Mouse (Mus musculus) brain, embryonic 18.5 days (tissue): Measurements from ENCODE around the gene Aplp1.

Experiments used
- DNase-seq: peaks from one replicate; pipeline ENCODE4 v3.0.0-alpha.2; 2012; ENCODE audit warnings: low read depth, low spot score

The Aplp1 gene

GRCm38 (mm10) chr7:30411023-30411422 lies 34.3 kb downstream of the Aplp1 start:
- DNase-seq, result no peak

DNA sequence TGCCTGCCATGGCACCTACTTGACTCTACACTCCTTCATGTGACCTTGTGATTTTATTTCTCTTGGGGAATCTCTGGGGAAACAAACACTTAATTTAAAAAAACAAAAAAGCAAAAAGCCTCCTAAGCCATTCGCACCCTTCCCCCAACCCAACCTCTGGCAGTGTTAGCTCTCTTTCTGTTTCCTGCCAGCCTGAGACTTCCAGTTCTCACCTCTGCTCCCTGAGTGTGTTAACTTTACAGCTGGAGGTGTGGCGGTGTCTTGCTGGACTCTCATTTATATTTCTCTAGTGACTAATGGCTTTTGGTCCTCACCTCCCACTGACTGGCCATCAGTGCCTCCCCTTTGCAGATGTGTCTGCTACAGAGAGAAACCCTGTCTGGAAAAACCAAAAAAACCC lies 35.5 kb downstream of the Aplp1 start:
- no peak for DNase-seq

- DNase-seq, result no peak
Observed at GRCm38 (mm10) chr7:30408639-30409038, 36.7 kb downstream of the Aplp1 start.

DNA sequence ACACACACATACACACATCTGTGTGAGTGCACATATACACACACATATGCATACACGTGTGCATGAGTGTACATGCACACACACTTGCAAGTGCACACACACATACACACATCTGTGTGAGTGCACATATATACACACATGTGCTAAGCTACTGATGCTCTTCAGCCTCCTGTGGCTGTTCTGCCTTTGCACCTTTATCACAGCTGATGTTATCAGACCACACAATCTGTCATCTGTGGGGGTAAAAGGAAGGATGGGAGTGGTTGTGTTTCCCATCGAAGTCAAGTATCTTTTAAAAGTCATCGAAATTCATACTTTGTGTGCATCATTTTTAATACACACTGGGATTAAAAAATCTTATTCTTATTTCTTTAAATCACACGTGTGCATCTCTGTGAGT lies 43.0 kb downstream of the Aplp1 start:
- DNase-seq, result no peak

DNA sequence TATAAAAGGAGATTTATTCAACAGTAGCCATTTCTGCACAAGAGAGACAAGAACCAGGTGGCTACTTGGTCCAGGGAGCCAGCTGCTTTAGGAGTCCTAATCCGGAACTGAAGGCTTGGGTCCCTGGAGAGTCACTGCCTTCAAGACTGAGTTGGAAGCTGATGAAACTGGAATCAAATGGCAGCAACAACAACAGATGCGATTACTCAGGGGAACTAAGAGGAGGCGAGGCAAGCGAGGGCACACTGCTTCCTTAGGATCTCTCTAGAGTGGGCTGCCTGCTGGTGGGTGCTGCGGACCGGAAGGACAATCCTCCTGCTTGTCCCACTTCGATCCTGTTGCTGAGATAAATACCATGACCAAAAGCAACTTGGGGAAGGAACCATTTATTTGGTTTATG lies 45.7 kb downstream of the Aplp1 start:
- no peak for DNase-seq

DNA sequence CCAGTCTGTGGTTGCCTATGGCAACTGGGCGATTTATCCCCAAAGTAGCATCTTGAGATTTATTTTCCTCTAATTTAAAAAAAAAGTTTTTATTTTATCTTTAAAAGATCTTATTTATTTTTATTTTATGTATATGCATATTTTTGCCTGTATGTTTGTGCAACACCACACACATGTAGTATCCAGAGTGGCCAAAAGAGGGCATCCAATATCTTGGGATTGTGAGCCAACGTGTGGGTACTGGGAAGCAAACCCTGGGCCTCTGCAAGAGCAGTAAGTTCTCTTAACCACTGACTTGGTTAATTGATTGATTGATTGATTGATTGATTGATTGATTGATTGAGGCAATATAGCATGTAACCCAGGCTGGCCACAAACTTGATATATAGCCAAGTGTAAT lies 50.5 kb downstream of the Aplp1 start:
- no peak for DNase-seq

DNA sequence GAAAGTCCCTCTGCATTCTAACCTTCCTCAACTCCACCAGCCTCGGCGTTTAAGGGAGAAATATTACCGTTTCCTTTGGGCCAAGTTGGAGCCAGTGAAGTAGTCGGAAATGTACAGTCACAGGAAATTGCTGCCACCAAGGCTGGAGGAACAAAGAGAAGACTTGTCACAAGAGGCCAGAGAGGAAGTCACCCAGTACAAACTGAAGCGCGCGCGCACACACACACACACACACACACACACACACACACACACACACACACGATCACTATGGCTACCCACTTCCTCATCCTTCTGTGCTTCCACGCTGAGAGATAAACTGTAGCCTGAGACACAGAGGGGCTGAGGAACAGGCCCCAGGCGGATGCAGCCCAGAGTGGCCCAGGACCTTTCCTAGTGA lies 51.0 kb downstream of the Aplp1 start:
- no peak for DNase-seq

- DNase-seq, result no peak
Observed at GRCm38 (mm10) chr7:30393631-30394030, 51.7 kb downstream of the Aplp1 start.

DNA sequence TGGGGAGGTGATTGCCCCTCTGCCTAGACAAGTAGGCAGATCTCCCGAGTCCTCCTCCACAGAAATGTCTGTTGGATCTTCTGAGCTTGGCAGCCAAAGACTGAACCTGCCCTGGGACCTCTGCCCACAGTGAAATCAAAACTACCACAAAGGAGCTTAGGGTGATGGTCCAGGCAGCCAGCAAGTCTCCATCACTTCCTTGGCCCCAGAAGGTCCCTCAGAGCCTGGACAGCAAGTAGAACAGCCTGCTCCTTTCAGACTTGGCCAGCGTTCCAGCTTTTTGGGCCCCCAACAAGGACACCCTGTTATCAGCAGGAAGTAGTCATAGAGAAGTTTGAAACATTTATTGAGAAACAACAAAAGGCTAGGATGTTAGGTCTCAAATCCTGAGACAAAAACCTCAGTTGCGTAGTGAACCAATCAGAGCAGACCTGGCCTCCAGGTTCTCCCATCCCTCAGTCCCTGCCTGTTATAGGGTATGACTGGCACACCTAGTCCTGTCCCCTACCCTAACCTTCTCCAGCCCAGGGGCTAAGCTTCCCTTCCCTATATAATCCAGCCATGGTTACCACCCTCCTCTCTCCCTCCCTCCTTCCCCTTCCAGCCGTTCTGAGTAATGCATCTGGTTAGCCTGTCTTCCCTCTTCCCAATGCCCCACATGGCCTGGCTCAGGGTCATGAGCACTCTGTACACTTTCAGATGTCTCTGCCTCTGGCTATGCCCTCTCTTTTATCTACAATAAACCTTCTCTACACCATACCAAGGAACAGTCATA lies 52.4 kb downstream of the Aplp1 start:
- no peak for DNase-seq
